17 mouse cellular contexts compared by ENCODE assay signal in genomic region chr2:24417564-24417963, GRCm38 (mm10). TPM values are rescaled to one million over a fixed set of nuclear protein-coding genes. Genes with fewer than 3 reads are reported as not detected.
"Had no signal": no experiment of that assay in that cellular context is flagged by ENCODE, and none has a peak within 500 bp of the region (broad histone marks: within the 10 kb centered on the region; RNA-seq: fewer than 3 reads in every experiment).

No protein-coding gene starts in this region.

- H3K4me1 ChIP-seq: liver, embryonic 13.5 days had no signal

- H3K36me3 ChIP-seq: limb, embryonic 12.5 days; liver, embryonic 13.5 days; lung, embryonic 15.5 days; midbrain, embryonic 12.5 days had no signal

- ATAC-seq: intestine, postnatal 0 days; liver, postnatal 0 days had no signal

- H3K9ac ChIP-seq: limb, embryonic 12.5 days; liver, embryonic 13.5 days; liver, postnatal 0 days; lung, embryonic 15.5 days; midbrain, embryonic 12.5 days had no signal

- DNase-seq: liver; liver, embryonic 13.5 days; liver, postnatal 0 days; lung, postnatal 14 days; thymus, adult 2 months; thymus, postnatal 25 days had no signal

- H3K4me2 ChIP-seq: liver, embryonic 13.5 days; lung, embryonic 15.5 days; midbrain, embryonic 12.5 days had no signal

- H3K4me3 ChIP-seq: layer of hippocampus, adult 2 months; limb, embryonic 12.5 days; liver, embryonic 13.5 days; lung, embryonic 15.5 days; midbrain, embryonic 12.5 days; myocyte had no signal

- H3K27me3 ChIP-seq: limb, embryonic 12.5 days; lung, embryonic 15.5 days had no signal

- H3K9me3 ChIP-seq: limb, embryonic 12.5 days; liver, embryonic 13.5 days; lung, embryonic 15.5 days; midbrain, embryonic 12.5 days had no signal

- H3K27ac ChIP-seq: layer of hippocampus, adult 2 months; limb, embryonic 12.5 days; liver, embryonic 13.5 days; lung, embryonic 15.5 days; midbrain, embryonic 12.5 days had no signal

RNA-seq across cellular contexts. Expression of gene Psd4, which starts 50.2 kb away (rescaled TPM):
- polyA plus RNA-seq: myocyte had no signal

RNA-seq across cellular contexts. Expression of gene Pax8, which starts 57.8 kb away (rescaled TPM):
- total RNA-seq: layer of hippocampus, adult 2 months; layer of hippocampus, postnatal 10 days; left cerebral cortex, postnatal 36 days; megakaryocyte-erythroid progenitor cell, adult 5-6 weeks; neutrophil, adult 5-6 weeks had no signal
- polyA plus RNA-seq: limb, embryonic 12.5 days; liver, postnatal 0 days; myocyte; urinary bladder, adult 2 months had no signal
